Mouse (Mus musculus) embryo, embryonic 9.5 days (tissue): ENCODE results near the gene Lilra5.
"Not testable (repeated sequence)": the region's sequence is repeated elsewhere in the genome, so short reads cannot be mapped to it uniquely, and the experiment has no call there.

Experiments used
- DNase-seq: peaks from one replicate; pipeline ENCODE4 v3.0.0-alpha.2; 2017; ENCODE audit errors: extremely low spot score

The Lilra5 gene

DNA sequence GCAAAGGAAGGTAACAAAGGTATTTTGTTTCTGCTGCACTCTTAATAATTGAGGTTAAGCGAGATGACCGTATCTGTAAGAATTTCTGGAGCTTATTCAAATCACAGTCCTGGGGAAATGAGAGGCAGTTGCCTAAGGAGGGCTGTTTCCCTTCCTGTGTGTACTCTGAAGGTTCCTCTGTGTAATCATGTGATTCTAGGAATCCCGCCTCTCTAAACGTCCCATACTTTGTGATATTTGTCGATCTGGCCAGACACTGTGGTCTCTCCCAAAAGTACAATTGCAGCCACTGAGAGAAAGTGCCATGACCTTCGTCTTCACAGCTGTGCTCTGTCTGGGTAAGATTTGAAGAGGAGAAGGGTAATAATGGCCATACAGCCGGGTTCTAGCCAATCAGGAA lies at the start of gene Lilra5:
Gene Lilra5 (plus strand): TSS at position 301 of the 400 bp plus-strand sequence.
- DNase-seq: no peak

DNA sequence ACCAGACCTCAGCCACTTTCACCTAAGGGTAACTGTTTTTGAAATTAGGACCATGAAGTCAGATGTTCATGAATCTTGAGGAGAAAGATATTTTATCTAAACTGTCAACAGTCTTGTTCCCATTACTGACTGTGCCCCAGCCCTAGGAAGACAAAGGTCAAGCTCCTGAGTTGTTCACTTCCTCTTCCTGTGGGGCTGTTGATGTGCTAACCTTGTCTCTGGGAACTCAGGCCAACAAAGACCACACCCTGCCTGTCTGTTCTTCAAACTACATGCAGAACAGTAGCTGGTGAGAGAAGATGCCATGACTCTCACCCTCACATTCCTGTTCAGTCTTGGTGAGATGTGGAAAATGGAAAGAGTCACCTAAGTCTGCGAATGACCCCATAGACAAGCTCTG lies 30.4 kb upstream of the Lilra5 start:
- DNase-seq: no peak

DNA sequence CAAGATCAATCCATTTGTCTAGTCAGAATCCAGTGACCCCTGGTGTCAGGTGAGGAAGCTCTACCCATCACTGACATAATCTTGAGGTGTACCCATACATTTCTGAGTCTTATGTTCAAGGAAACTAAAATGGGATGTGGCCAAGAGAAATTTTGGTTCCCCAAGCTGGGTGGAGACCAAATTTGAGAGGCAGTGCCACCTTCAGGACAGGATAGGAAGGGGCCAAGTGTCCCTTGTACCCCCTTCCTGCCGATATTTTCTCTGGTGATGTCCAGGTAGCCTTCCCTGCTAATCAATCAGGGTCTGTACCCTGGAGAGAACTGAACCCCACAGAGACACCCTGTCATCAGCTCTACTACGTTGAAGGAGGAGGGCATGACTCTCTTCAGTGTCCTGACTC lies 28.9 kb upstream of the Lilra5 start:
- no peak for DNase-seq

DNA sequence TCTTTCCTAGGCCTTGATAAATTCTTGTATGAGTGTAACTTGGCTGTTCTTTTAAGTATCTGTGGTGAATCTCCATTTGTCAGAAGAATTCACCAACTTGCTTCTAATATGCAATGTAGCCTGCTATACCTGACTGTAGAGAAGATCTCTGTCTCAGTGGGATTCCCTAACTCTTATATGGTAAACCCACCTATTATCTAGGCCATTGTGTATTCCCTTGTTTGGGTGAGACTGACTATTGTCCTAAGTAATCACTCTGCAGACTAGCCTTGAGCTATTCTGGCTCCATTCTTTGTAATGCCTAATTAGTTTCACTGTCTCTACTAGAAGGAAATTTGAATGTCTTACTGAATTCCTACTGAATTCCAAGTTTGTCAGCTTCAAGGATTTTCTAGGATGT lies 24.1 kb upstream of the Lilra5 start:
- DNase-seq: not testable (repeated sequence)

DNA sequence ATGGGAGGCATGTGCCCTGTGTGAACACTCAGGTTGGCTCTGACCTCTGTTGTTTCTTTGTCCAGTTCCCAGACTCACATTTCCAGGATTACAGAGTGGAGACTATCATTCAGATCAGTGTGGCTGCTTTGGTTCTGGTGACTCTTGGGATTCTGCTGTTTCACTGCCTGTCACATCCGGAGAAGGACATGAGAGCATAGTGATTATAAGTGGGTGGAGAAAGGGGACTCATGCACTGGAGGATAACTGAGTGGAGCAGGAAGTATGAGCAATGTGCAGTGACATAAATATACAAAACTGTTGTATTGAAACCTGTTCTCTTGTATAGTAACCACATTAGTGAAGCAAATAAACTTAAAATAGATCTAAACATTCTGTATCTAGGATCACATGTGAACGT lies 22.2 kb upstream of the Lilra5 start:
- no peak for DNase-seq

DNA sequence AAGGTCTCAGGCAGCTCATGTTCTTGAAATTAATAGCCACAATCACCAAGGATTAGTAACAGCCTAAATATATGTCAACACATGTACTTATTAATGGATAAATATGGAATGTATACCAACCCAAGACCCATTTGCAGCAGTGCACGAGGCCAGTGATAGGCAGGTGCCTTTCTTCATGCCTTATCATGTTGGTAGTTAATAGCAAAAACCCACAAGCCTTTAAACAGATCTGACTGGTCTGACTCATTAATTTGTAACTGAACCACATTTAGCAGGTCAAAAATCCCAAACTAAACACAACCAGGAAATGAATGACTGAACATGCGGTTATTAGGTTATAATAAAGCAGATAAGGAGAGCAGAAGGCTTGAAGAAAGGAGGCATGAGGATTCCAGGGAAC lies 21.7 kb upstream of the Lilra5 start:
- DNase-seq: no peak

DNA sequence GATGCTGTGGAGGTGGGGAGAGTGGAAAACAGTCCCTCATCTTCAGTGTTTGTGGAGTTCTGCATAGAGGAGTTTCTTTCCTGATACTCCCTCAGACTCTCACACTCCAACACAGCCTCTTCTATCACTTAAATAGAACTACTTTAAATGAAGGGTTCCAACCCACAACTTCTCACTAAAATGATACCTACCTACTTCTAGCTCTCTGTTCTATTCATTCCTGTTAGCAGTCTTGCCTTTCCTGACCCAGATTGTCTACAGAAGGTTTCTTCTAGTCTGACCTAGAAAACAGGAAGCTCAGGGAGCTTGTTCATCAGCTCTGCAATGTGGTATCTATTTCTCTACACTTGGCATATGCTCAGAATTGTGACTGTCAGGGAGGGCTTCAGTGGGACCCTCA lies 2.0 kb upstream of the Lilra5 start:
- DNase-seq: no peak

DNA sequence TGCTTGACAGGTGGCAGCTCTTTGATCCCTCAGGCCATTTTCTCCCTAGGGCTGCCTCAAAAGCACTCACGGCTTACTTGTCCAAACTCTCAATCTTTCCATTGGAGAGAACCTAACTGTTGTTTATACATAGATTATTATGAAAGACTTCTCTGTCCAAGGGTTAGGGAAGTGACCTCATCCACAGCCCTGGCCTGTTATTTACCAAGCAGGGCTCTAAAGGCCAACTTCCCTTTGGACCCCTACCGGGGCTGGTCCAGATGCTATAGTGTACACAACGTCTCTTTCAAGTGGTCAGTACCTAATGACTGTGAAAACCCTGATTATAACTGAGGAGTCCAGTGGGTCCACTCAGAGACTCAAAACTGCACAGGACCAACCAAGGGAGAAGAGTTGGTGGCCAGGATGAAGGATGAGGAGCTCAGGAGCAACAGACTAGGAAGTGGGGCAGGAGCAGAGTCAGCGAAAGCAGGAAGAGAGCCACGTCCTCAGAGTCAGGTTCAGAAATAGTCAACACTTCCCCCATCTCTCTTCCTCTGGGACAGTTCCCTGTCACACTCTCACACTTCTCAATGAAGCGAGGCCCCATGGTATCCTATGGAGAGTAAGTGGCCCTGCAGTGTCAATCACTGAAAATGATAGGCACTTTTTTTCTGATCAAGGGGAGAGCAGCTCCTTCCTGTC lies 1.6 kb downstream of the Lilra5 start:
- no peak for DNase-seq

DNA sequence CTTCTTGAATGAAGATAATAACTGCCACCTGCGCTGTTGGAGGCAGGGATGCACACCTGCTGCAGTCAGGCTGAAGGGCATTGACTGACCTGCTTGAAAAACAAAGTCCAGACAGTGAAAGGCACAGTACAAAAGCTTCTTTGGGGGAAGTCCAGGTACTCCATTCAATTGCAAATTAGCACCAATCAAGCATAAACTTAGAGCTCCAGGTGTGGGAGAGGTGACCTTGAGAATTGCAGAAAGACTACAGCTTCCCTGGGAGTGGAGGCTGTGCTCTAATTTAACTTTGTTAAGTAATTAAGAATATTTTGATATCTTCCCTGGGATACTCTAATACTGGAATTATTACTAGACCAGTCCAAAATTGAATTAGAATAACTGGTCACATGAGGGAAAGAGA lies 13.7 kb downstream of the Lilra5 start:
- DNase-seq: not testable (repeated sequence)

DNA sequence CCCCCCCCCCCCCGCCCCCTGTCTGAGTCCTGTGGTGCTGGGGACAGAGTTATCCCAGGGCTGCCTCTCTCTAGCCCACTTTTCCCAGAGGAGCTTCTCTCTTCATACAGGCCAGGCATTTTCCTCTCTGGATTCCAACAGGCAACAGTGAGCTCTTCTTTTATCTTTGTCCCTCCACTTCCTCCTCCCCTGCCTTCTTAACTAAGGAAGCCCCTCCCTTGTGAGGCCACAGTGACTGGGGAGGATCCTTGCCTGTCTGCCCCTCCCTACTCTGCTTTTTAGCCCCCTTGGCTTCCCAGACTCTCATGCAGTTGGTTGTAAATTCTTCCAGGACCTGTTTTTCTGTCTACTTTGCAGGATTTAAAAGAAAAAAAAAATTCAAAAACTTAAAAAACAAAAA lies 18.5 kb downstream of the Lilra5 start:
- DNase-seq: not testable (repeated sequence)

DNA sequence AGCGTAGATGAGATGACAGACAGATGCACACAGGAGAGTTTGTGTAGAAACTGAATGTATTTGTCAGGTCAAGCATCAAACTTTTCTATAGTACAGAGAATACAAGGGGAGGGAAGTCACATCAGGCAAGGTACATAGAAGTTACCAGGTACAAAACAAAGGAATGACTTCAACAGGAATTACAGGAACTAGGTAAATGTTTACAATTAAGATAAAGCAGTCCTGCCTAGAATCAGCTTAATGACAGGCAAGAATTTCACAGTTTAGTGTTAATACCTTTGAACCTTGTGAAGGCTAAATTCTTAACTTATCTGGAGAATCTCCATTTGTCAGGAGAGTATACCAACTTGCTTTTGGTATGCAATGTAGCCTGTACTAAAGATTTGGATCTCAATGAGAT lies 23.0 kb downstream of the Lilra5 start:
- not testable (repeated sequence) for DNase-seq

DNA sequence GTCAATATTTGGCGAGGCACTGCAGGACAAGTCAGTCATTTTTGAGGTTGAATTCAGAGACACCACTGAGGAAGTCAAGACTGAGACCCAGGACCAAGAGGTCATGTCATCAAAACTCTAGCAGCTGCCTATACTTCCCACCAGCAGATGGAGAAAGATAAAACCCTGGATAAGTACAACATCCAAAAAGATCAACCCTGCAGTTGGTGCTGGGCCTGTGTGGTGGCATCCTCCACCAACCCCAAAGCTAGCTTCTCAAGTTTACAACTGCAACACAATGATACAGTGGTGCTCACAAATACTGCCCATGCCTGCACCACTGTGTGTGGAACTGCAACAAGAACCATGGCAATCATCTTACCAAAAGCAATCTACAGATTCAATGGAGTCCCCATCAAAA lies 34.6 kb downstream of the Lilra5 start:
- DNase-seq: not testable (repeated sequence)

DNA sequence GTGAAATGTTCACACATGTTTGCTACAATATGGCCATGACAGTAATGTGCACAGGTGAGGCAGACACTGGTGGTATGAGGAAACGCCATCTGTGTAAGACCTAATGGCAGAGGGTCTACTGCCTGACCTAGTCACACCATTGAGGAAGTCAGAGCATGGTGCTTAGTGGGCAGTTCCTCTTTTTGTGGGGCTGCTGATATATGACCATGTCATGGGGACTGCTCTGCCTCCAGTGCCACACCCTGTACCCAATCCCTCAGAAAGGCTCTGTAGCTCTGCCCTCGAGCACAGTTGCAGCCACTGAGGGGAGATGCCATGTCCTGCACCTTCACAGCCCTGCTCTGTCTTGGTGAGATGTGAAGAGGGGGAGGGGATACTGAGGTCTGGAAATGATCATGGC lies 36.3 kb downstream of the Lilra5 start:
- not testable (repeated sequence) for DNase-seq

DNA sequence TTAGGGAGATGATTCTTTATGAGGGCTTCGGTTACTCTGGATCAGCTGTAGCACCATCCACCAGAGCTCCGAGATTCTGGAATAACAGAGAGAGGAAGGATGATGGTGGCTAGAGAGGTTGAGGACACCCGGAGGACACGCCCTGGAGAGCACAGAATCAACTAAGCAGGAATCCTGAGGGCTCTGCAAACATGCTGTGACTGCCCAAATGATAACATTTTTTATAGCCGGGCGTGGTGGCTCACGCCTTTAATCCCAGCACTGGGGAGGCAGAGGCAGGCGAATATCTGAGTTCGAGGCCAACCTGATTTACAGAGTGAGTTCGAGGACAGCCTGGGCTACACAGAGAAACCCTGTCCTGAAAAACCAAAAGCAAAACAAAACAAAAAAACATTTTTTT lies 37.9 kb downstream of the Lilra5 start:
- not testable (repeated sequence) for DNase-seq

DNA sequence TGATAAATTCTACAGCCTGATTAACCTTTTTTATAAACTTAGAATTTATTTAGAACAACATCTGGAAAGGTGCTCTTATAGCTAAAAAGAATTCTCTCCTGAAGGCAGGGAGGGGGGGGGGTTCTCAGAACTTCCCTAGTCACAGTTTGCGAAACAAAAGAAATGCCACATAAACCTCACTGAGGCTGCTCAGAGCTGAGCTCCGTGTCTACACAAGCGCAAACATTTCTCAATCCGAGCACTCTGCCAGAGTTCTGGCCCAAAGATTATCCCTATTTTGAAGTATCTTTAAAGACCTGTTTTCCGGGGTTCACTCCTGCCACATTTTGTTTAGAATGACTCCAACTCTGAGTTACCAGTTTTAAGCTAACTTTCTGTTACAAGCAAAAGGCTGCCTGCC lies 55.1 kb downstream of the Lilra5 start:
- no peak for DNase-seq
